Mouse (Mus musculus) kidney, adult 8-10 months (tissue): ENCODE data around the gene Pde11a.

Experiments
- DNase-seq, 2 experiments: peaks; one replicate each; pipeline ENCODE4 v3.0.0; 2022

Pde11a gene

DNA sequence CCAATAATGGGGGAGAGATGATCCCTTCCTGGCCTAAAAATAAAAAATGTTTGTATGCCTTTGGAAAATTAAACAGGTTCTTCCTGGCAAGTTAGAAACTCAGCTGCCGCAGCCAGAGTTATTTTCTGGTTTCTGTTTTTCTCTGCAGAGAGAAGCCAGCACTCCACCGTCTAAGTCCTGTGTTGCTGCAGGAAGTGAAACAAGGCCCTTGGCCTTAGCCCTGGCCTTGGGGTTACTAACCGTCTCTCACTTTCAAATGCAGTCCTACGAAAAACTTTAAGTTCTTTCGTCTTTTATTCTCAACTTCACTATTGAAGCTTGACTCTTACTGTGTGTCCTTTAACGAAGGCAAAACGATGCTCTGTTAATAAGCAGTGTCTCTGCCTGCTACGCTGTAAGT, 289.0 kb downstream of the Pde11a start:
- DNase-seq = no peak

DNA sequence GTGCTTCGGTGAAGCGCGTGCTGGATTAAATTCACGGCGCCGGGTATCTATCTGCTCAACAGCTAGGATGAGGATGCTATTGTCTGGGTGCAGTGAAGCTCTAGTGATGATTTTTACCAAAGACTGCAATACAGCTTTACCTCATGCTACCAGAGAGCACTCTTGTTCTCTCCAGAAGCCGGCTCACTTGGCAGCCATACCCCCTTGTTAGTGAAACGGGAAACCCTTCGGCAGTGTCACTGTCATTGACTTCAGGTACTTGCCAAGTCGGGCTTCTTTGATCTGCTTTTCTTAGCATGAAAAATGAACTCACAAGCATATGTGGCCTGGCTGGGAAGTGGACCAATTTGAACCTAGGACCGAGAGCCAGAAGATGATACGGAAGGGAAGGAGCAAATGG, 290.8 kb downstream of the Pde11a start:
- no peak for DNase-seq

DNA sequence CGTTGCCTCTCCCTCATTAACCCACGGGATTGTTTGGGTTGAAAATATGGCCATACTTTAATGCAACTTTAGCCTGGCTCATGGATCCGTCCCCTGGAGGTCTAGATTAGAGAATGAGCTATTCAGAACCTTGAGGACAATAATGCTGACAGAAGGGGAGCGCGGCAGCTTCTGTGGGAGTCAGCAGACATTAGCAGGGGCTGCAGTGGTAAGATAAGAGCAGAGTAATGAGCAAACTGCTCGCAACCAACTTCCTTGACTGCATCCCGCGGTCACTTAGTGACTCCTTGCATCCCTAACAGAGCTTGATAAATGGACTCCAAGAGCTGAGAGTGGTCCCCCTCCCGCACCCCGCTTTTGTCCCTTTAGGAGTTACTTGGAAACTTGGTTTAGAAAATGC, 296.4 kb downstream of the Pde11a start:
- DNase-seq = no peak

DNA sequence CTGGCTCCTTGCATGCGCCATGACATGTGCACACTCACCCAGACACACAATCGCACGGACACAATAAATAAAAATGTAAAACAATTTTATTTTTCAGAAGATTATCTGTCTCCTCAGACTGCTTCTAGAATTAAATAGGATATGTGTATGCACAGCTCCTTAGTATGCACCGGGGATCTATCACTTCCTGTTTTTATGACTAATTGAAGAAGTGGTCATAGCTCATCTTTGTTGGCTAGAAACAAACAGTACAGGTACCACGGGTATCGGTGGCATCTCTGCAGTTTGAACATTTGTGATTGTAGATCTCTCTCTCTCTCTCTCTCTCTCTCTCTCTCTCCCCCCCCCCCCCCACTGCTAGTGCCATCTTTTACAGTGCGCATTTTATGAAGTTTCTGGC, 298.5 kb downstream of the Pde11a start:
- DNase-seq = no peak

DNA sequence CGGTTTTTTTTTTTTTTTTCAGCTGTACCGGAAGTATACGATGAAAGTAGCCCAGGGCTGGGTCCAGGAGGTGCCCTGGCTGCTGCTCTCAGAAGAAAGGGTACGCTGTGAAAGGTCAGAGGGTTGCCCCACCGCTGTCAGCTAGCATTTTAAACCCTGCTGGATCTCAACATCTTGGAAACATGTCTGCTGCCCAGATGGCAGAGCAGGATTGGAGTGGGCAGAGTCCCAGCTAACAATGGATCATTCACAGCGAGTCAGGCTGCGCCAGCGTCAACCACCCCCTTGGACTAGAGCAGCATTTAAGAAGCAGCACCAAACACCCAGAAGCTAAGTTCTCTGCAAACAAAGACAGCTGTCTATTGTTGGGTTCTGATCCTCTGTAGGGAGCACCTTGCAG, 308.5 kb downstream of the Pde11a start:
- no peak for DNase-seq

DNA sequence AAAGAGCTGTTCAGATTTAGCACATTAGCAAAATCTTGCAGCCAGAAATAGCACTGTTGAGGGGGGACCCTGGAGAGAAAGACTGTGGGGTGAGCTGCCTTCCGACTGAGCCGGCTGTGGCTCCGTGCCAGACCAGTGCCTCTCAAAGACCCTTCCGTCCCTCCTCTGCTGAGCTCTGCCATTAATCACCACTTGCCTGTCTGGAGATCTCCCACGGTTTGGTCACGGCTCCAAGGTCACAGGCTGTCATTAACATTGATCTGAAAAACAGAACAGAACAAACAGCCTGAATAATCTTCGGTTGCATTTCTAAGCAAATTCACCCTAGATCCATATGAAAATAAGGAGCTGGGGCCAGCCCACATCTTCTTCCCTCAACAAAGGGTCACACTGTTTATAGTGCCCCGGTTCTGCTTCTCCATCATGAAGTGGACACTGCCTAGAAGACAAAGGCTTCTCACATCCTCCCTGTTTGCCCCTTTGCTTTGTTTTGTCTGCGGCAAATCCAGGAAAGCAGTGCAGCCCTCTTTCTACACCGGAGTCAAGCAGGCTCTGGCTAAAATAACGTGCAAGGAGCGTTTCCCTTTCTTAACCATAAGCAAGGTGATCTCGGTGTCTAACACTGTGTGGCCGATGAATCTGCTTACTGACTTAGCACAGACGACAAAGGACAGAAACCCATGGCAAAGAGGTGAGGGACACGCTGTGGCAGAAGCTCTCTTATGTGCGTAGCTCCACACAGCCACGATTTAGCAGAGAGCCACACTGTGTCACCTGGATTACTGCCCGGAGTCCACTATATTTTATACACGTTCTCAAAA, 309.3 kb downstream of the Pde11a start:
- no peak for DNase-seq

DNA sequence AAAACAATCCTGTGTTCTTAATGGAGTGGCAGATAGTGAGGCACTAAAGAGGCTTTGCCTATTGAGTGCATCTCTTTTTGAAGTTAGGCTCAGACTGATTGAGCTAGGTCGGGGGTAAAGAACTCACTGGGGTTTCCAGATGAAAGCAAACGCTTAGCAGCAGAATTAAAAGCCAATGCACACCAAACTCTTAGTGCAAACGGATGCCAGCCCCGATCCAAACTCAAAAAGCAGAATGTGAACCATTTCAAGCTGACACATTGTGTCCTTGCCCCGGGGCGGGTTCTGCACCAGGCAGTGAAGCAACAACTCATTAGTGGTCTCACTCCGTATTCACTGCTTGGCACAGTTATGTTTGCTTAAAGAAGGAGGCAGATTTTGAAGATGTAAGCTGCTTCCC, 321.7 kb downstream of the Pde11a start:
- DNase-seq = no peak

DNA sequence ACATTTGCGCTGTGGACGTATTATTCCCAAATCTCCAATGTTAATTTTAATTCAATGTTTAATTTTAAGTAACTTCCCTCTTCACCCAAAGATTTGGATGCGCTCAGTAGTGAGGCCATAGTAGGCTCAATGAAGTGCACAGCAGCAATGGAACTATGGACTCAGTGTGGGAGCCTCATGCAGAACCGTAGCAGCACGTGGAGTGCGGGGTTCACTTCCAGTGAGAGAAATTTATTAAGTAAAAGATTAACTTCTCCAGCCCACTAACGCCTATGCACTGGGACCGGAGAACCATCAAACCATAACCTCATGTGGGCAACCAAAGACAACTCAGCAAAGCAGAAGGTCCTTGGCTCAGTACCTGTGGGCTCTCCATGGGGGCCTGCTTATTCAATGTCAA, 322.4 kb downstream of the Pde11a start:
- DNase-seq = peak; percentile 63 to 64

DNA sequence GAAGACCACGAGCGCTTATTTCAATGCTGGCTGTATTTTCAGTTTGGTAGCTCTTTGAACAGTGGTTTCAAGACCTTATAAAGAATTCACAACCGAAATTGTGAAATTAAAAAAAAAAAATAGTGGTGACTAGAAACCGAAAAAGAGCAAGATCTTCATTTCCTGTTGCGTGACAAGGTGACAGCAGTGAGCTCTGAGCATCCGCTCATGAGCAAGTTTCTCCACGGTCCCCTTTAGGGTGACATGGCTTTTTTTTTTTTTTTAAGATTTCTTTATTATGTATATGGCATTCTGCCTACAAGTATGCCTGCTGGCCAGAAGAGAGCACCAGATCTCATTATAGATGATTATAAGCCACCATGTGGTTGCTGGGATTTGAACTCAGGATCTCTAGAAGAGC, 323.1 kb downstream of the Pde11a start:
- DNase-seq = no peak

DNA sequence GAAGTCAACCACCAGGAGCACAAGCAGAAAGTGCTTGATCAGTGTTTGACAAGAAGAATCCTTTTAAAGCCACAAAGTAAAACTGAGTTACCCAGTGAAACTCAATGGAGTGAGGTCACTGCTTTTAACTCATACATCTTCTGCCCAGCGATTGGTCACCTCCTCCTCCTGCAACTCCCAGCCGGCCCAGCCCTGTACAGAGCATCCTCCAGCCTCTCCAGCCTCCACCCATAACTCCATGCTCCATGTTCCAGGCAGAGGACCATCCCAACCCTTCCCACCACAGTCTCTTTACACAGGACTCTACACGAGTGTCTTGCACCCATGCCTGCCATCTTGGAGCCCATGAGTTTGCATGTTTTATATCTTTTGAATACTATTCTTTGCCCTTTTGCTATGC, 323.9 kb downstream of the Pde11a start:
- no peak for DNase-seq

DNA sequence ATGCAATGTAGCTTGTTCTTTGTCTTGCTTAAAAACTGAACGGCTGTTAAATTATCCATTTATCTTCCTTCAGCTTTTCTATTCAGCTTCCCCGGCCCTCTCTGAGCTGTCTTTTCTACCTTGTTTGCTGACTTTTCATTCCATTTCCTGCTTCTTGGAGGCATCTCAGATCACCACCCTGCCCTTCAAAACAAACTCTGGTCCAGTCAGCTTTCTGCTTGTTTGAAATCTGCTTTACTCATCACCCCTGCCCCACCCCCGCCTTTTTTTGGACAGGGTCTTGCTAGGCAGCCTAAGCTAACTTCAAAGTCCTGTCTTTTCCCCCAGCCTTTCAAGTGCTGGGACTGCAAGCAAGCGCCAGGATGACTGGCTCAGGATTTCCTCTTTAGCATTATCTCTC, 332.4 kb downstream of the Pde11a start:
- no peak for DNase-seq

DNA sequence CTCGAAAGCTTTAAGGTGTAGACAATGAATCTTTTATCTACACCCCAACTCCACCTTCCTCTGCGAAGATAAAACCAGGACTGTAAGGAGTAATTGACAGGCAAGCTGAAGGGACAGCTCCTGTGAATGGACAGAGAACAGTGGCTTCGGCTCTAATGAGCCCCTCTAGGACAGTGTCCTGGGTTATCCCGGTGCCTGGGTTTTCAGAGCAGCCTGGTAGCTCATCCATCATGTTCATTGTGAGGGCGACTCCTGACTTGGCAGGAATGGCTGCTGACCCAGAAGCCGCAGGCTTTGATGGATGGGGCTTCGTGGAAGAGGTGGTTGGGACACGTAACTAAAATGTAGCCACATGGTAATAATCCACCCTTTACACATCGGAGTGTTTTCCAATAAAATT, 335.7 kb downstream of the Pde11a start:
- no peak for DNase-seq

DNA sequence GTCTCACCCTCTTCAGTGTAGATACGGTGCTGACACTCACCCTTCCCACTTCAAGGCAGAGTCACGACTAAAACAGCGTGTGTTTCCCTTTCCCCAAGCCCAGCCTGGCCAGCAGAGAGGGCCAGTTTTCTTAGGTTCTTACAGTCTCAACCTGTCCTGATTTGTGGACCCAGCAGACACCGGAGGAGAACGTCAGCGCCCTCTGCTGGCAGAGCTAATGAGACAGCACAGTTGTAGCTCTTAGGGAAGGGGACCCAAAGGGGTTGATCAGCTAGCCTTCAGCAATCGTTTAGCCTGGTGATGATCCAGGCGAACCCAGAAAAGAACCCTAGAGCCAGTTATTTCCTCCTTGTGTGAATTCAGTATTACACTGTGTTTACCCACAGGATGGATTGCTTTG, 337.2 kb downstream of the Pde11a start:
- peak; percentile 50 to 82 for DNase-seq

DNA sequence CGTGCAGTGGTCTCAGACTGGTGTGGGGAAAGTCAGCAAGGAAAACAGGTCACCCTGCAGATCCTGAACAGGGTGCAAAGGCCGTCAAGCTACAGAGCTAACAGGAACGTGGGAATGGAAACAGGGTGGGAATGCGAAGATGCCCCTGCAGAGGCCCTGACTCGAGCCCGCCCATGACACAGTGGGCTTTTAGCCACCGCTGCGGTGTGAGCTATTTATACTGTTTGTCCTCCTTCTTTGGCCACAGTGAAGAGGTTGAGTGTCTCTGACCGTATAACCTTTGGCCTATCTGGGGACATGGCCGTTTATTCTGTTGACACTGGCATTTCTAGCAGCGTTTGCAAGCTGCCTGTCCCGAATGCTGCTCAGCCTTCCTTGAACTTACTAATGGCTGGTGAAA, 338.9 kb downstream of the Pde11a start:
- DNase-seq = peak in 1 of 2 experiments; percentile 37

DNA sequence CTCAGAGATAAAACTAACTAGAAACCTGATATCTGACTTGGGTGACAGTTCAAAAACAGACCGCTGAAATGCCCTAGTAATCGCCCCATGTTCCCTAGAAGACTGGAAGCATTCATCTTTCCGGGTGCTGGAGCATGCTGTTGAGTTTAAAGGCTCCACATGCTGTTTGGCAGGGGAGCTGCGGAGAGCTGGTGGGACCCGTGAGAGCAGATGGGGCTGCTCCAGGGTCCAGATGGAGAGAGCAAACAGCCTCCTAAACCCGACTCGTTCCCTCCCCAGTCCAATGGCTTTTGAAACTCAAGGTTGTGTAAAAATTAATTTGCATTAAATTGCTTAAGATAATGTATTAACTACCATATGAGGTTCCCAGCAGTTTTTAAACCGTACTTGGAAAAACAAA, 339.9 kb downstream of the Pde11a start:
- no peak for DNase-seq

DNA sequence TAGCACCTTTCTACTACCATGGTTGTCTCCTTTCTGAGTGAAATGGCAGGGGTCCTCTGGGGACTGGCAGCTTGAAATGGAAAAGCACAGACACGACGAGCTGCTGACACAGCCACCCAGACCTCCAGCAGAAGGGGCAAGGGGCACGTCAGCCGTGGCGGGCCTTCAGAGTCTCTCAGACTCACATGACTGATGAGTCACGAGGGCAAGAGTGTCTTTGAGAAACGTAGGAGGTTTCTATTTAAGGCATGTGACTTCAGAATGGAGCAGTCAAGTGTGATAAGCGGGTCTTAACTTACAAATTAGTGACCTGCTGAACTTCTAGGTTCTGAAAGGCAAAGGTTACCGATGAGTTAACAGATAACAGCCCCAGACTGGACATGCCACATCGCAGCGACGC, 340.8 kb downstream of the Pde11a start:
- peak; percentile 76 to 81 for DNase-seq

DNA sequence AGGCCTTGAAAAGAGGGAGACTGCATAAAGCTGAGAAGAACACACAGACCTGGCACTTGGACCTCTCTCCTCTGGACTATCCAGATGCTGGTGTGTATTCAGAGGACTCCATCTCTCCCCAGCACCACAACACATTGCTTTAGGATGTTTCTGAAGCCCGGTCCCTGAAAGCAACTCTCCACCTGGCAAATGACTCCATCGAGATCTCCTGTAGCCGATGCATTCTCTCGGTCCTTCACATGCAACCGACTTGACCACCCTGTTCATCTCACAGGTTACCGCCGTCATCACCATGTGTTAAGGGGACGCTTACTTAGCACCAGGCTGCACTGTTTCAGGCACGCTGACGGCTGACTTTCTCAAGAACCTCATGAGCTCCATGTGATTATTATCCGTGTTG, 343.7 kb downstream of the Pde11a start:
- DNase-seq = no peak

DNA sequence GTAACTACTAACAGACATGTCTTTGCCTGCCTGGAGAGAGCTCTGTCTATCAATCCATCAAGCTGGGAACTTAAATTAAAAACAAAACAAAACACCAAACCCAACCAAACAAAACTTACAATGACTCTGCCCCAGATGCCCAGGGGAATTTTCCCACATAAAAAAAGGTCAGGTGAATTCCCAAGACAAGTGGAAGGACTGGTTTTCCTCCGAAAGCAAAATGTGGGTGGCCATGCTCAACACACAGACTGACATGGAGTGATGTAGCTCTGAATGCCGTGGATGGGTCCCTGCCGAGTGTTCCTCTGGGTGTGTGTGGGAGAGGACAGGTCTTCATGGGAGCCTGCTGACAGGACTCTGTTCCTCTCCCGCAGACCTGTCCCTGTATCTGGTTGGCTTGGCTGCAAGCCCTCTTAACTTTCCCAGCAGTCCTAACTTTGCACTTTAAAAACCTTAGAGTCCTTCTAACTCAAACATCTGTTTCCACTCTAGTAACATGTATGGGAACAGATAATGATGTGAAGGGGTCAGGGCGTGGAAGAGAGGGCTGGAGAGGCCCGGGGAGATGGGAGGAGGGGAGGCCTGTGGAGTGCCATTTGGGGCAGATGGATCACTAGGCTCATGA, 346.9 kb downstream of the Pde11a start:
- no peak for DNase-seq

DNA sequence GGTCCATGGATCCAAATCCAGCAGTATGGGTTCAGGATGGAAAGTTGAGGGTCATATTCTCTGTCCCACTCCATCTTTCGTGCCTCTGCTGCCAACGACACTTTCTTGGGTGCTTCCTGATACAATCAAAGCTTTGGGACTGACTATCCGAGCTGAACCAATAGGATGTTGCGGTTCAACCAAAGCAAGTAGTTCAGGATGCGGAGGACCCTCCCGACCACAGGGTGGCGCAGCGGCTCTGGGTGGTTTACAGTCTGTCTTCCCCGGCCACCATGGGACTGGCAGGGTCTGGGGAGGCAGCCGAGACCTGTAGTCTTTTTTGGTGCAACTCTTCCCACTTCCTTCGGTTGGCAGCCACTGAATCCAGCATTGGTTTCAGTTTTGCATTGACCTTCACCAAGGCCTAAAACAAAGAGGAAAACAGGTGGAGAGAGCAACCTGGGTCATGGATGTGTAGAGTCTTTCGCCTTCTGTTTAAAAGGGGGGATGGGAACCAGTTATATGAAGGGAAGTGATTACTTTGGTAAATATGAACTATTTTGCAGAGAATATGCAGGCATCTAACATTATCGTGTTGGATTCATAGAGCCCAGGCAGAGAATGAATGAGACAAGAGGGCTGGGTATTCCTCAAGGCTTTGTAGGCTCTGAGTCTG, 347.6 kb downstream of the Pde11a start:
- DNase-seq = peak; percentile 39 to 71

DNA sequence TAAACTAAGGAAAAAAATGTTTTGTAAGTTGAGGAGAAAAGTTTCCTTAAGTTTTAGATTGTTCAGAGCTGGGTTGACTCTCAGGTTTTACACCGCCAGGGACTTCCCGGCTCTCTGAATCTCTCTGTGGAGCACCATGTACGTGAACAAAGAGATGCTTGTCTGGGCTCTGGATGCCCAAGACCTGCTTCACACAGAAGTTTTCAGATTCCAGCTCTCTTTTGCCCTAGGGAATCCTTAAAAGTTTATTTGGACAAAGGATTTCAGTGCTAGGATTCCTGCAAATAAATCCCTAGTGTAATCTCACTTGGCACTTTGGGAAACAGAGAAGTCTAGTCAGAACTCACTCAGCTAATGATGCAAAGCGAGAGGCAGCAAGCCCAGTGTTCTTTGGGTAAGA, 348.9 kb downstream of the Pde11a start:
- DNase-seq = no peak

DNA sequence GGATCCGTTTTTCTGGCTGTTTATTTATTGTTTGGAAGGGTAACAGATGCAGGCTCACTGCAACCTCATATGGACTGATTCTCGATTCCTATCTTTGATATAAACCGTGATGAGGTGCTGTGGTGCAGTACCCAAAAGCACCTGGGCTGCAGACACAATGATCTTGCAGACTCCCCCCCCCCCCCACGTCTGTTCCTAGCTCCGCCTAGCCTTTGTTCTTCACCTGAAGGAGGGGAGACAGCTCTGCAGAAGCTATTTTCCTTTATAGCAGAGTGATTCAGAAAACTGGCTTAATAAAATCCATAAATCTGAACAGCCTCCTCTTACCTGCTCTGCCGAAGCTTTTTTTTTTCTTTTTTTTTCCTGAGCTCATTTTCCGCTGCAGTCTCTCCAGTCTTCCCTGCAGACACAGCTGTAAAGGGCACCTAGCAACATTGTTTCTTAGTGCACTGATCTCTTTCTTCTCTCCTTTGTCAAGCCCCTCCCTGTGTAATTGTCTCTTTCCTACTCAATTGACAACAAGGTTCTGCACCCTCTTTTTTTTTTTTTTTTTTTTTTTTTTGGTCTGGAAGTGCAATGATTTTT, 349.7 kb downstream of the Pde11a start:
- DNase-seq = no peak

DNA sequence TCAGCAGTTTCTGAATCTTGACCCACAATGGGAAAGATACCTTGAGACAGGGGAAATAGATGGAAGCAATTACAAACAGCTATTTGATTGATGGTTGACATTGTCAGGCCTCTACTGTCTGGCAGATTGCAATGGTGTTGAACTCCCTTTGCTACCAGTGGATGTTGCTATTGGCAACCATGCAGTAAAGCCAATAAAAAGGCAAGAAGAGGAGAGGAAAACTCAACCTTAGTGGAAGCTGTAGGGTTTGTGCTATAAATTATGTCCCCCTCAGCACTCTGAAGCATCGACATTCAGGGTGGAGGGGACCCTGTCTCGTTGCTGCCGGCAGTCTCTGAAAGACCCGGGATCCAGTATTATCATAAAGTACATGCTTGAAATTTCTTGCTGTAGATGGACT, 350.2 kb downstream of the Pde11a start:
- no peak for DNase-seq

DNA sequence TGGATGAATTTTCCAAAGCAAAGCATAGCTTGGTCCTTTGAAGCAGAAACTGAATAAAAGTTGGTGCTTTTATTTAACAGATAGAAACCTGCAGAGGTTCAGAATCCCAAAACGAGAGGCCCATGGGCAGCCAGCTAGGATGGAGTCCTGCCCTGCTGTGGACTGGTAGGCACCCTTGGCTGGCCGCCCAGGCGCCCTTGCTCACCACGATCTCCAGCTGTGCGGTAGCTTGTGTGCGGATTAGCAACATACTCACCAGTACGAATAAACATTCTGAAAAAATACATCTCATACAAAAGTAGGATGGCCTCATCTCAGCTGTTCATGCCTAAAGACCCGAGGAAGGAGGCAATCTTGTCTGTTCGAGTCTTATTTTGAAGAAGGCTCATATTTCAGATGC, 350.8 kb downstream of the Pde11a start:
- DNase-seq = no peak

DNA sequence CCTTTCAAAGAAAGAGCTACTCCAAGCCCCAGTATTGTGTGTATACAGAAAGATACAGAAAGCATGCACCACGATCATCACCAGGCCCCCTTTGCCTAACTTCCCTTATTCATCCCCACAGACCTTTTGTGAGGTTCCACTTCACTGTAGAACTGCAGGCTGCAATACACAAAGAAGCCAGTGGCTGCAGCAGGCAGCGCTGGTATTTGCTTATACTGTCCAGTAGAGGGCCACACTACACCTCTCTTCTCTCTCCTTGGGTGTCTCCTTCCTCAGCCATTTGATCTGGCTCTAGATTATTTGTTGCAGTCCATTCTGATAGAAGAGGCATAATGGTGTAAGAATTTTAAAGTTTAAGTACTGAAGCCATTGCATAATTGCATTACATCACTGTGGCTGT, 353.4 kb downstream of the Pde11a start:
- peak; percentile 63 to 73 for DNase-seq
